Mouse (Mus musculus) bone marrow, adult 2 months (tissue): Measurements from ENCODE around the gene Ccdc92. TPM values are rescaled to one million over a fixed set of nuclear protein-coding genes. Genes with fewer than 3 reads are reported as not detected.

Source experiments
- H3K27ac ChIP-seq: fragments of 200-500 bp; 2 replicates; pipeline ENCODE4 v1.5.1; 2012; ENCODE audit warnings: low read depth, mild to moderate bottlenecking, control low read depth, inconsistent platforms, low read length; ENCODE audit not compliant: control insufficient read depth, poor library complexity, insufficient read depth
- H3K4me1 ChIP-seq: fragments of 200-500 bp; 2 replicates; pipeline ENCODE4 v1.6.1; 2011; ENCODE audit warnings: low read length; ENCODE audit not compliant: control insufficient read depth, insufficient read depth
- H3K4me3 ChIP-seq: fragments of 200-500 bp; replicated peaks from 2 replicates; pipeline ENCODE3; 2011; ENCODE audit warnings: mild to moderate bottlenecking, low read depth, low read length, control low read depth; ENCODE audit not compliant: control insufficient read depth
- CTCF ChIP-seq: fragments of 200-500 bp; IDR thresholded peaks from 2 replicates; pipeline ENCODE4 v1.5.1; 2011; ENCODE audit warnings: low read length, control low read depth; ENCODE audit not compliant: control insufficient read depth, insufficient read depth
- POLR2A ChIP-seq: fragments of 200-500 bp; IDR thresholded peaks from 2 replicates; pipeline ENCODE4 v1.6.1; 2011; ENCODE audit warnings: low read depth, mild to moderate bottlenecking, control low read depth, low read length, borderline replicate concordance; ENCODE audit not compliant: control insufficient read depth
- WGBS: fragments of 180-500 bp; shearing (Covaris S2); methylation state at CpG from one replicate; pipeline ENCODE4 v1.1.7; 2018; 5-methylcytosine and 5-hydroxymethylcytosine counted together
- polyA plus RNA-seq: library from polyadenylated mRNA; stranded (reverse); fragments of >200 nt; gene quantifications from 2 replicates; pipeline ENCODE4 v1.2.4, GENCODE M21; 2011; ENCODE audit warnings: low replicate concordance; ENCODE audit not compliant: missing spikeins, insufficient read depth, insufficient read length

Gene Ccdc92
- polyA plus RNA-seq, 1 experiment, result 2.8 TPM

DNA sequence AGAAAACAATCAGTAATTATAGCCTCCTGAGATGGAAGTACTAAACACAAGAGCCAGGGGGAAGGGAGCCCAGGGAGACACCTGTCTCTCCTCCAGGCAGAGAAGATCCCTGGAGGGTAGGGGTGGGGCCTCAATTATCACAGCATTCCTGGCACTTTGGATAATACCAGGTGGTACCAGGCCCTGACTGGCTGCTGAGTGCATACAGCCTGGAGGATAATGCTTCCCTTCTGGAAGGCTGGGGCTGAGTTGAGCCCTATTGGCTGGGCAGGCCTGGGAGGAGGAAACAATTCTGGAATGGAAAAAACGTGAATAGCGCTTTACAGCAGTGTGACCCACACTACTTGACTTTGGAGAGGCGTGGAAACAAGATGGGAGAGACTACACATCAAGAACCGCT is 10.7 kb downstream of the Ccdc92 start:
- Histone ChIP-seq H3K4me1 (no peaks in the 10 kb centered on the region), H3K4me3 (no peak overlapping the region), H3K27ac (no peak overlapping the region)
- WGBS, result 84% methylated on average over 4 of the region's 4 CpGs
- no peak for TF ChIP-seq POLR2A
- TF ChIP-seq CTCF, result no peak

DNA sequence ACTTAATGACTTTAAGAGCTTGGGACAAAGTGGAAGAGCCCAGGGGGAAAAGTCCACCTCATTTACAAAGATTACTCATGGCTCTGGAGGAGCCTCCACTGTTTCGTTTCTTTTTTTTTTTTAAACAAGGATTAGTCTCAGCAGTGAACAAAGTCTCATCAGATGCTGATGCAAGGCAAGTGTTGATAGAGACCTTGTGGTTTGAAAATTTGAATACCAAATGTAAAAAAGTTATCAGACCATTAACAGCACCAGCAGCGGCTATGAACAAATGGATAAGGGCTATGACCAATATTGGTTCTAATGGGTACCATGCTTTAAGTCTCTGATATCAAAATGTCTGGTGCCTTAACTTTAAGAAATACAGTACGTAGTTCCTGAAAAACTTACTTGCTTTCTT is 13.2 kb downstream of the Ccdc92 start:
- TF ChIP-seq POLR2A (no peak), CTCF (no peak)
- no peak overlapping the region for H3K4me3 ChIP-seq
- no peaks in the 10 kb centered on the region for H3K4me1 ChIP-seq
- no peak overlapping the region for H3K27ac ChIP-seq
- WGBS, result 70% methylated on average over 3 of the region's 3 CpGs

- 86% methylated on average over 1 of the region's 1 CpGs for WGBS
- Histone ChIP-seq H3K4me3 (no peak overlapping the region), H3K4me1 (no peaks in the 10 kb centered on the region), H3K27ac (no peak overlapping the region)
- TF ChIP-seq POLR2A, result no peak
- no peak for TF ChIP-seq CTCF
Observed at GRCm38 (mm10) chr5:124847014-124847413, 15.2 kb downstream of the Ccdc92 start.

- WGBS, result 23% methylated on average over 4 of the region's 4 CpGs
- H3K4me3 ChIP-seq, result no peak overlapping the region
- TF ChIP-seq CTCF (no peak), POLR2A (no peak)
- H3K4me1 ChIP-seq, result no peaks in the 10 kb centered on the region
- H3K27ac ChIP-seq, result no peak overlapping the region
Observed at GRCm38 (mm10) chr5:124844929-124845328, 17.3 kb downstream of the Ccdc92 start.

DNA sequence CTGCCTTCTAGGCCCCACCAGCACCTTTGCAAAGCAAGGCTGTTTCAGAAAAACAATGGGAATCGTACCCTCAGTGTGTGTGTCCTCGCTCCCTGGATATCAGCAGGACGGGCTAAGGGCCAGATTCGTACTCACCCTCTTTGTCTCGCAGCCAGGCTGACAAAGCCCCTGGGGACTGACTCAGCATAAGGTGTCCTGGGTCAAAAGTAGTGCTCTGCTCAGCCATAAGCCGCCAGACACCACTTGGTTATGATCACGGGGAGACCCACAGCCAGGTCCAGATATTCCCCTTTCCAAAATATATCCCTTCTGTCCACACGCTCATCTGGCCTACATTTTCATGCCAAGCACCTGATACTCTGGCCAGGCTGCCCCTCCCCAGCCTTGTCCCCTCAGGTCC is 18.8 kb downstream of the Ccdc92 start:
- Histone ChIP-seq H3K27ac (no peak overlapping the region), H3K4me3 (no peak overlapping the region), H3K4me1 (no peaks in the 10 kb centered on the region)
- WGBS, result 71% methylated on average over 8 of the region's 8 CpGs
- TF ChIP-seq CTCF, result no peak
- TF ChIP-seq POLR2A, result no peak

DNA sequence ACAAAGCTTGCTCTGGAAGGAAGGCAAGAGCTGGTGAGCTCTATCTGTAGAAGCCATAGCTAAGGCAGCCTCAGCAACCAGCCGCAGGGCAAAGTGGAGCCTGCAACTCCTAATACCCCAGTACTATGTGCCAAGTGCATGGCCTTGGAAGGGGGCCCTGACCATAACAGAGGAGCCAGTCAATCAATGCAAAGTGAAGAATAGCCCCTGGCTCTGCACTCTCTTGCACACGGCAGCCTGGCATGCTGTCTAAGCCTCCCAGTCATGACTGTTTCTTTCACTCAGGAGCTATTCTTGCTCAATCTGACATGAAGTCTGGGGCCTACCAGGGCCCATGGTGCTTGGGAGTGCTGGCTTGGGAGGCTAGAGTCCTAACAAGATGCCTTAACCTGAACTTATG is 21.6 kb downstream of the Ccdc92 start:
- H3K4me3 ChIP-seq, result no peak overlapping the region
- no peak overlapping the region for H3K27ac ChIP-seq
- no peaks in the 10 kb centered on the region for H3K4me1 ChIP-seq
- TF ChIP-seq CTCF (no peak), POLR2A (no peak)
- WGBS, result 89% methylated on average over 2 of the region's 2 CpGs

DNA sequence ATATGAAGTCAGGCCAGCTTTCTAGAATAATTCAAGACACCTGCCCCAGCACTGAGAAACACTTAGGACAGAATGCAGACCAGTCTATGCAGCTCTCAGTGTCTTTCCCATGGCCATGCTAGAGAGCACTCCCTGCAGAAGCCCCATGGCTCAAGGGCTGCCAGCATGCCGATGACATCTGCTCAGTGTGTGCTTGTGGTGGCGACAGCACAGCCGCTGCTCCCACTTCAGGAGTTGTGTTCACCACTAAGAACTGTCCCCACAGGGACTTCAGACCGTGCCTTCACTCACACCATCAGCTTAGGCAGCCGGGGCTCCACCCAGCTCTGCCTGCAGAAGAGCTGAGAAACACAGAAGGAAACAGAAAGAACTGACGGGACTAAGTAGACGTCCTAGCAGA is 22.0 kb downstream of the Ccdc92 start:
- no peaks in the 10 kb centered on the region; the same call in 1 of the 2 replicates for H3K4me1 ChIP-seq

DNA sequence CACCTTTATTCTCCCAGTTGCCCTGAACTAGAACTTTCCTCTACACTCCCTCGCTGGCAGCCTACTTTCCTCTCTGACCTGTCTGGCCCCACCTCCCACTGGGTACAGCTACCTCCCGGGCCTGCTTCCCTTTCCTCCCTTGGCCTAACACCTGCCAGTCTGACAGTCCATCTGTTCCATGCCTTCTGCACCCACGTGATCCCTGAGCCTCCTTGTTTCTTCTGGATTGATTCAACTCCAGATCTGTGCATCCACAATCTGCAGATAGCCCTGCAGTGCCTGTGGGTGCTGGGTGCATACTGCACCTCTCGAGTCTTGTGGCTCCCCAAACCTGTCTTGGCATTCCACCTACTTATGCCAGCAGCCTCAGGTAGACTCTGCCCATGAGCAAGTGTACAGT is 25.6 kb downstream of the Ccdc92 start:
- 27% methylated on average over 4 of the region's 4 CpGs for WGBS
- H3K4me3 ChIP-seq, result no peak overlapping the region
- H3K4me1 ChIP-seq, result no peaks in the 10 kb centered on the region; the same call in 1 of the 2 replicates
- H3K27ac ChIP-seq, result no peak overlapping the region
- TF ChIP-seq POLR2A (no peak), CTCF (no peak)

More for the DNA sequence above, 22.0 kb downstream of the Ccdc92 start:
- no peak for TF ChIP-seq POLR2A
- no peak for TF ChIP-seq CTCF
- Histone ChIP-seq H3K27ac (no peak overlapping the region), H3K4me3 (no peak overlapping the region)
- WGBS, result 69% methylated on average over 7 of the region's 7 CpGs

DNA sequence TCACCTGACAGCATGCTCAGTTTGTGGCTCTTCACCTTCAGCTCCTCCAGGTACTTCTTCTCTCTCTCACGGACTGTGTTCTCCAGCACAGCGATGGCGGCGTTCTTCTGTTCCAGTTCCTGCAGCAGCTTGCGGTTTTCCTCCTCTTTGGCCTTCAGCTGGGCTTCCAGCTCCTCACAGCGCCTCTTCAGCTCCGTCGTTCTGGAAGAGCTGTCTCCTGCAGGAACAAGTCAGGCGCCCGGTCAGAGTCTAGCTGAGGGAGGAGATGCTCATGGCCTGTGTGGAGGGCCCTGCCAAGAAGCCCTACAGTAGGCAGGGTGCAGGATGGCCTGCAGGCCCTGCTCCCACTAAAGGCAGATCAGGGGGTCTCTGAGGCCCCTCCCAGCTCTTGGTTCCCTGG is 26.1 kb downstream of the Ccdc92 start:
- H3K4me1 ChIP-seq, result no peaks in the 10 kb centered on the region; the same call in 1 of the 2 replicates
- TF ChIP-seq POLR2A (no peak), CTCF (no peak)
- H3K4me3 ChIP-seq, result no peak overlapping the region
- WGBS, result 87% methylated on average over 10 of the region's 10 CpGs
- H3K27ac ChIP-seq, result no peak overlapping the region
